Mouse (Mus musculus): ENCODE results near the gene Ank3. TPM values are rescaled to one million over a fixed set of nuclear protein-coding genes. Genes with fewer than 3 reads are reported as not detected.

The Ank3 gene
- polyA plus RNA-seq, 1 experiment: 23.3 TPM

DNA sequence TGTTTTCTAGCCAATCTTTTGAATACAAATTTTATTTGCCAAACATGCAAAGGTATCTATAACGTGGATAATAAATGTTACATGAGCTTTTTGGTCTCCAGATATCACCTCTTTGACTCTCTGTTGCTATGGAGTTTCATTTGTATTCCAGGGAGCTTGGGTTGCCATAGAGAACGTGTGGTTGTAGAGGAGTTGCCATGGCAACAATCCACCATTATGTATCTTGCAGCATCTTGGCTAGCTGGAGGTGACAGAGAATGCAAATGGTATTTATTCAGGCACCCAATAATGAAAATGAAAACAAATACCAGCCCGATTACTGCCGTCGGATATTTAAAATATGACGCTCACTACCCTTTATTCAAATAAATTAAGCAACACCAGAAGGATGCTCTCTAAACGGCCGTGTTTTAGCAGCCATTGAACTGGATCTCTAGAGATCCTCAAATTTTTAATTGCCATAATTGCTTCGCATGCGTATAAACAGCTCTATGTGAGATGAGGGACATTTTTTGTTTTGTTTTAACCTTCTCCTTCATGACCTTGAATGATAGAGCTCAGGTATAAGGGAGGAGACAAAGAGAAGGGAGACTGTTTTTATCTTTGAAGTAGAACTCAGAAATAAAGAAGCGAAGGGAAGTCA lies 67.1 kb downstream of the Ank3 start:
- no peak overlapping the region for H3K4me3 ChIP-seq (replicated peaks; ENCODE audit: extremely low read depth, low read depth, low read length)
- DNase-seq: no peak
- TF ChIP-seq CTCF (IDR thresholded peaks at IDR 0.05; ENCODE audit: insufficient read depth, low read length) (no peak), POLR2A (IDR thresholded peaks at IDR 0.05; ENCODE audit: borderline replicate concordance, extremely low read depth, low read depth, low read length) (no peak)
- WGBS: 62% methylated on average over 11 of the region's 11 CpGs
- H3K4me1 ChIP-seq (ENCODE audit: control insufficient read depth, insufficient read depth, low read length): no peaks in the 10 kb centered on the region

DNA sequence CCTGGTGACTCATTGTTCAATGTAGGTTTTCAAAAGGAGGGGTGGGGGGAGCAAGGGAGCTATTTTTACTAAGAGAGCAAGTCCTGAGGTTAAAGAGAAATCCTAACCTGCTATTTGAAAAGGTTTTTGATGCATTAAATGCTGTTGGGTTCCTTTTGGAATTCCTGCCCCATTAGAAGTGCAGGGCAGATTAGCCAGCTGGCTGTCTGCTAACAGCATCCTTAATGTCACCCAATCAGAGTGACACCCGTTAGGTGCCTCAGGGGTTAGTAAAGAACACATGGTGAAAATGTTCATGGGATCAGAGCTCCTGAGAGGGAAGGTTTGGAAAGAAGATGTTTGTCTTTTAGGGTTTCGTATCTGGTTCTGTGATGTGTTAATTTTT lies 67.6 kb downstream of the Ank3 start:
- 65% methylated on average over 2 of the region's 2 CpGs for WGBS
- Histone ChIP-seq H3K4me3 (replicated peaks; ENCODE audit: extremely low read depth, low read depth, low read length) (no peak overlapping the region), H3K4me1 (ENCODE audit: control insufficient read depth, insufficient read depth, low read length) (no peaks in the 10 kb centered on the region)
- DNase-seq: no peak
- TF ChIP-seq CTCF (IDR thresholded peaks at IDR 0.05; ENCODE audit: insufficient read depth, low read length) (no peak), POLR2A (IDR thresholded peaks at IDR 0.05; ENCODE audit: borderline replicate concordance, extremely low read depth, low read depth, low read length) (no peak)

DNA sequence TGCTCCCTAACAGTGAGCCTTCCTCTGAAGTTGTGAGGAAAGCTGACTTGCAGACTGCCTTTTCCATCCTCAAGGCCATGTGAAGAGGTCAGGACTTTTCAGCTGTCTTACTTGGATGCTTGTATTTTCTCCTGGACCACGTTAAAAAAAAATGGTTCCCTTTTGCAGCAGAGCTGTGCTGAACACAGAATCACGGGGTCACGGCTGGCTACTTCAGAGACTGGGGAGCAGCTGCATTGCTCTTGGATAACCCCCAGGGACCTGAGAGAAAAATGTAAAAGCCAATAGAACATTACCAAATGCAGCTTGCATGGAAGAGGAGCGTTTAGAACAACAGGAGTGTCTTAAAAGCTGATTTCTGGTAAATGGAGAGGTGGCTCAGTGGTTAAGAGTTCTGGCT lies 68.0 kb downstream of the Ank3 start:
- DNase-seq: no peak
- no peak for TF ChIP-seq POLR2A (IDR thresholded peaks at IDR 0.05; ENCODE audit: borderline replicate concordance, extremely low read depth, low read depth, low read length)
- TF ChIP-seq CTCF (IDR thresholded peaks at IDR 0.05; ENCODE audit: insufficient read depth, low read length): no peak
- Histone ChIP-seq H3K4me1 (ENCODE audit: control insufficient read depth, insufficient read depth, low read length) (no peaks in the 10 kb centered on the region), H3K4me3 (replicated peaks; ENCODE audit: extremely low read depth, low read depth, low read length) (no peak overlapping the region)
- WGBS: 55% methylated on average over 4 of the region's 4 CpGs

DNA sequence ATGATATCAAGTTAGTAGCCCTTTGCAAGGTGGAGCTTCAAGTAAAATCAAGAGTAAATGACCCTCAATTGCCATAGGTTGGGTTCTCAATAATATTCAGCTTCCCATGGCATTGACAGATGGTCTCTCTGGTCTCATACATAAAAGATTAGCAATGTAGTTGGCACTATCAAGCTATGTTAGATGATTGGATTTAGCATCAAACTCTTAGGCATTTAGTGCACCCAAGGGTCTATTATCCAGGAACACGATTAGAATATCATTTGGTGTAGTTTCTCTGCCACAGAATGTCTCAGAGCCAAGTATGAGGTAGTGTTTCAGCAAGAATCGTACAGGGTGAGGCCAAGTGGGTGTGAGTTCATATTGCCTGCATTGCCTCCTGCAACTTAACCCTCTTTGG lies 68.6 kb downstream of the Ank3 start:
- no peak for DNase-seq
- 56% methylated on average over 2 of the region's 2 CpGs for WGBS
- Histone ChIP-seq H3K4me3 (replicated peaks; ENCODE audit: extremely low read depth, low read depth, low read length) (no peak overlapping the region), H3K4me1 (ENCODE audit: control insufficient read depth, insufficient read depth, low read length) (no peaks in the 10 kb centered on the region)
- TF ChIP-seq CTCF (IDR thresholded peaks at IDR 0.05; ENCODE audit: insufficient read depth, low read length) (no peak), POLR2A (IDR thresholded peaks at IDR 0.05; ENCODE audit: borderline replicate concordance, extremely low read depth, low read depth, low read length) (no peak)

DNA sequence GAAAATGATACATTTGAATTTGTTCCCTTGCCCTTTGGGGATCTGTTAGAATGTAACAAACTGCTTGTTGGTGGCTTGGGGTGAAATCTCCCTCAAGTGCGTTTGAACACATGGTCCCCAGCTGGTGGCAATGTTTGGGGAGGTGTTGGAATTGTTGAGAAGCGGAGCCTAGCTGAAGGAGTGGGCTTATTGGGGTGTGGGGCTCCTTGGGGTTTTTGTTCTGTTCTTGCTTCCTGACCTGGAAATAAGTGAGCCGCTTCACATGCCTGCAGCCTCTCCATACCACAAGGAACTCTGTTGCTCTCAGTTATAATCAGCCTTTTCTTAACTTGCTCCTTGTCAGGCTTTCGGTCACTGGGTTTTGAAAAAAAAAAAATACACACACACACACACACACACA lies 73.3 kb downstream of the Ank3 start:
- DNase-seq: no peak
- no peak for TF ChIP-seq CTCF (IDR thresholded peaks at IDR 0.05; ENCODE audit: insufficient read depth, low read length)
- TF ChIP-seq POLR2A (IDR thresholded peaks at IDR 0.05; ENCODE audit: borderline replicate concordance, extremely low read depth, low read depth, low read length): no peak
- WGBS: 77% methylated on average over 4 of the region's 4 CpGs

DNA sequence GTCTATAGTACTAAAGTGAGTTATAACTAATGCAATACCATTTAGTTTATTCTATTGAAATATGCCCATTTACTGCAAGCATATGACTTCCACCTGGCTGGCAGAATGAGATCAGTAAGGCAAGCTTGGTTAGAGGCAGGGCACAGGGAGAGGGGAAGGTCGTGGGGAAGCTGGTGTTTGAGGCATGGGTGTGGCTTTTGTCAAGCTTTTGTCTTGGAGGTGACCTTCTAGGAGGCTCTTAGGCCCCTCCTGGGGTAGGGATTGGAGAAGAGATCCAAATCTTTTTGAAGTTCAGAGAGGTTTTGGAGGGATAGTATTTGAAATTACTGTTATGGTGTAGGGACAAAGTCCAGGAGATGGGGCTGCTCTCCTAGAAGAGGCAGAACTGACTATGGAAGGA lies 78.3 kb downstream of the Ank3 start:
- H3K4me1 ChIP-seq (ENCODE audit: control insufficient read depth, insufficient read depth, low read length): no peaks in the 10 kb centered on the region
- no peak for DNase-seq
- TF ChIP-seq CTCF (IDR thresholded peaks at IDR 0.05; ENCODE audit: insufficient read depth, low read length) (no peak), POLR2A (IDR thresholded peaks at IDR 0.05; ENCODE audit: borderline replicate concordance, extremely low read depth, low read depth, low read length) (no peak)
- WGBS: 29% methylated on average over 1 of the region's 1 CpGs
- H3K4me3 ChIP-seq (replicated peaks; ENCODE audit: extremely low read depth, low read depth, low read length): no peak overlapping the region

More for the DNA sequence above, 73.3 kb downstream of the Ank3 start:
- no peaks in the 10 kb centered on the region for H3K4me1 ChIP-seq (ENCODE audit: control insufficient read depth, insufficient read depth, low read length)
- H3K4me3 ChIP-seq (replicated peaks; ENCODE audit: extremely low read depth, low read depth, low read length): no peak overlapping the region

DNA sequence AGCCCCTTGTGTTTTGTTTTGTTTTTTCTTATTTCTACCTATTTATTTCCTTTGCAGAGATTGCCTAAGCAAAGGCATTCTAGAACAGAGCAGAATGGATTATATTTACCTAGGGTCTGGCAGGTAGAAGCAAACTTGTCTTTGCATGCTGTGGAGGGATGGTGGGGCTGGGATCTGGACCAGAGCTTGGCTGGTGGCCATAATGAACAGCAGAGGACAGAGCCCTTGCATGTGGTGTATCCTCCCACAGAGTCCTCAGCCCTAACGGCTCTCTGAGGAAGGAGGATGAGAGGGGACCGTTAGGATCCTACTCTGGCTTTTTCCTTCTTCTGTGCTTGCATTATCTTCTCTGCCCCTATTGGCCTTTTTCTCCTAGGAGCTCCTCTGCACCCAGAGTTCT lies 79.1 kb downstream of the Ank3 start:
- no peaks in the 10 kb centered on the region for H3K4me1 ChIP-seq (ENCODE audit: control insufficient read depth, insufficient read depth, low read length)
- WGBS: 42% methylated on average over 2 of the region's 2 CpGs
- H3K4me3 ChIP-seq (replicated peaks; ENCODE audit: extremely low read depth, low read depth, low read length): no peak overlapping the region
- no peak for DNase-seq
- TF ChIP-seq CTCF (IDR thresholded peaks at IDR 0.05; ENCODE audit: insufficient read depth, low read length) (no peak), POLR2A (IDR thresholded peaks at IDR 0.05; ENCODE audit: borderline replicate concordance, extremely low read depth, low read depth, low read length) (no peak)

DNA sequence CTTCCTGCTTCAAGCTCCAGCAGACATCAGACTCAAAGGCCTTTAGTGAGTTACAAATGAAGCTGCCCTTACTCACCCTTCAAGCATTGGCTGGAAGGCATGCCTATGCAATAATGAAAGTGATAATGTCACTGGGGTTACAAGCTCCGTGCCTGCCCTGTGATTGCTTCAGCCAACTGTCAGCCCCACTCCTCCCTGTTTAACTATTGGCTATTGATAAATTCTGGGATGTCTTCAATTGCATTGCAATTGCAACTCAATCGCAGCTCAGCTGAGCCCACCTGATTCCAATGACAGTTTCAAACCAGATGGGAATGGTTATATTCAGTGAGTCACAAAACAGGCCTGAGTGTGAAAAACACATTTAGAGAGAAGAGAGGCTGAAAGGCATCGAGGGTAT lies 80.3 kb downstream of the Ank3 start:
- no peaks in the 10 kb centered on the region for H3K4me1 ChIP-seq (ENCODE audit: control insufficient read depth, insufficient read depth, low read length)
- no peak for DNase-seq
- 61% methylated on average over 3 of the region's 3 CpGs for WGBS

DNA sequence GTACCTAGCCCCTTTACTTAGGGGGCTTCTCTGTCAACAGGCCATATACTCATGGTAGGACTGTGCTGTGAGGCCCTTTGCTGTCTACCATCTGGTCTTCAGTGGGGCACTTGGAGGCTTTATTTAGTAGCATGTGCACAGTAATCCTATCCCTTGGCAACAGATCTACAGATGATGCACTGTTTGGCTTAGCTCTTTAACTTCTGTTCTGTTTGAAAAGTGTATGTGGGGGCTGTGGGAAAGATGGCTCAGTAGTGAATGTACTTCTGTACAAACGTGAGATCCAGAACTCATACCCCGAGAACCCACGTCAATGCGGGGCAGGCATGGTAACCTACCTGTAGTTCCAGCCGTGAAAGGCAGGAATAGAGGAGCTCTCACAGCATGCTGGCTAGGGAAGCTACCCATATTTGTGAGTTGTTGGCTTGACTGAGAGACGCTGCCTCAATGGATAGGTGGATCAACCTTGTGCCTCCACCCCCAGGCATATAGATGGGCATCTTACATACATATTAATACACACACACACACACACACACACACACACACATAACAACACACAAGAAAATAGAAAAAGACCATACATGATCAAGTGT lies 86.7 kb downstream of the Ank3 start:
- Histone ChIP-seq H3K4me3 (replicated peaks; ENCODE audit: extremely low read depth, low read depth, low read length) (no peak overlapping the region), H3K4me1 (ENCODE audit: control insufficient read depth, insufficient read depth, low read length) (no peaks in the 10 kb centered on the region)
- 91% methylated on average over 6 of the region's 6 CpGs for WGBS
- no peak for DNase-seq
- no peak for TF ChIP-seq CTCF (IDR thresholded peaks at IDR 0.05; ENCODE audit: insufficient read depth, low read length)
- no peak for TF ChIP-seq POLR2A (IDR thresholded peaks at IDR 0.05; ENCODE audit: borderline replicate concordance, extremely low read depth, low read depth, low read length)

More for the DNA sequence above, 80.3 kb downstream of the Ank3 start:
- no peak overlapping the region for H3K4me3 ChIP-seq (replicated peaks; ENCODE audit: extremely low read depth, low read depth, low read length)
- TF ChIP-seq CTCF (IDR thresholded peaks at IDR 0.05; ENCODE audit: insufficient read depth, low read length) (no peak), POLR2A (IDR thresholded peaks at IDR 0.05; ENCODE audit: borderline replicate concordance, extremely low read depth, low read depth, low read length) (no peak)

DNA sequence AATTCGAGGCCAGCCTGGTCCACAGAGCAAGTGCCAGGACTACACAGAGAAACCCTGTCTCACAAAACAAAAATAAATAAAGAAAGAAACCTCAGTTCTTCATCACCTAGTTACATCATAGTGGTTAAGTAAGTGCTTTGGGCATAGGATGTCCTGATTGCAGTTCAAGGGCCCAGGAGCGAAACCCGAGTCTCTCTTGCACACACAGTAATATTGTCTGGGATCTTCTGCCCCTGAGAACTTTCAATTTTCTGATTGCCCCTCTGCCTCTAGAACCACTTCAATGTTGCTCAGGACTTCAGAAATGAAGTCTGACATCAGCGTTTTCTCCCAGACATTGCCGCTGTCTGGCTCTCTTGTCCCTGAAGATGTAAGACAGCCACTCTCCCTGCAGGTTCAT lies 91.6 kb downstream of the Ank3 start:
- Histone ChIP-seq H3K4me3 (replicated peaks; ENCODE audit: extremely low read depth, low read depth, low read length) (no peak overlapping the region), H3K4me1 (ENCODE audit: control insufficient read depth, insufficient read depth, low read length) (no peaks in the 10 kb centered on the region)
- 80% methylated on average over 5 of the region's 5 CpGs for WGBS
- no peak for DNase-seq
- TF ChIP-seq CTCF (IDR thresholded peaks at IDR 0.05; ENCODE audit: insufficient read depth, low read length) (no peak), POLR2A (IDR thresholded peaks at IDR 0.05; ENCODE audit: borderline replicate concordance, extremely low read depth, low read depth, low read length) (no peak)

Data from lung, adult 2 months (tissue).